Mouse (Mus musculus): ENCODE results near the gene Xrn2. TPM values are rescaled to one million over a fixed set of nuclear protein-coding genes. Genes with fewer than 3 reads are reported as not detected.

Xrn2 gene
- total and polyA plus RNA-seq, 3 experiments: 98.0 to 108 TPM; not detected in 1

GRCm38 (mm10) chr2:147033065-147033464 is 20.3 kb downstream of the Xrn2 start:
- peaks cover 4 to 56% of the 10 kb centered on the region in 2 experiments; a peak in 3 of 4 replicates for H3K36me3 ChIP-seq (ENCODE audit: control insufficient read depth in 1 of 2, insufficient read depth in 2 of 2, low read length in 2 of 2)
- no peak for DNase-seq (ENCODE audit: low read depth, low spot score)
- TF ChIP-seq NELFE (IDR thresholded peaks at IDR 0.05; ENCODE audit: low read depth, low read length): no peak
- no peak for TF ChIP-seq BHLHE40 (IDR thresholded peaks at IDR 0.05; ENCODE audit: borderline replicate concordance, low read depth, low read length)
- no peak for TF ChIP-seq CHD1 (IDR thresholded peaks at IDR 0.05; ENCODE audit: low read depth, low read length)
- H3K9me3 ChIP-seq (replicated peaks; ENCODE audit: insufficient read depth, low read length): no peaks in the 10 kb centered on the region
- no peak overlapping the region for H3K4me3 ChIP-seq (ENCODE audit: control insufficient read depth in 1 of 2, insufficient read depth in 1 of 2, low read depth in 2 of 2, low read length in 2 of 2)
- H3K79me2 ChIP-seq (ENCODE audit: control insufficient read depth, insufficient read depth, low read length, poor library complexity): no peaks in the 10 kb centered on the region
- H3K4me1 ChIP-seq (ENCODE audit: control insufficient read depth in 1 of 2, insufficient read depth in 2 of 2, low read length in 2 of 2): no peaks in the 10 kb centered on the region
- no peaks in the 10 kb centered on the region for H3K27me3 ChIP-seq (ENCODE audit: control insufficient read depth in 1 of 2, insufficient read depth in 2 of 2, low read length in 2 of 2)
- H3K9ac ChIP-seq (ENCODE audit: control insufficient read depth, low read depth, low read length, poor library complexity, severe bottlenecking): no peak overlapping the region
- H3K27ac ChIP-seq (ENCODE audit: control insufficient read depth, low read depth, low read length): no peak overlapping the region

GRCm38 (mm10) chr2:147035864-147036263 is 23.1 kb downstream of the Xrn2 start:
- Histone ChIP-seq H3K36me3 (ENCODE audit: control insufficient read depth in 1 of 2, insufficient read depth in 2 of 2, low read length in 2 of 2) (peaks cover 0 to 47% of the 10 kb centered on the region in 2 experiments; a peak in 2 of 4 replicates), H3K79me2 (ENCODE audit: control insufficient read depth, insufficient read depth, low read length, poor library complexity) (no peaks in the 10 kb centered on the region), H3K4me1 (ENCODE audit: control insufficient read depth in 1 of 2, insufficient read depth in 2 of 2, low read length in 2 of 2) (no peaks in the 10 kb centered on the region), H3K27ac (ENCODE audit: control insufficient read depth, low read depth, low read length) (no peak overlapping the region), H3K9me3 (replicated peaks; ENCODE audit: insufficient read depth, low read length) (no peaks in the 10 kb centered on the region), H3K4me3 (ENCODE audit: control insufficient read depth in 1 of 2, insufficient read depth in 1 of 2, low read depth in 2 of 2, low read length in 2 of 2) (no peak overlapping the region), H3K27me3 (ENCODE audit: control insufficient read depth in 1 of 2, insufficient read depth in 2 of 2, low read length in 2 of 2) (no peaks in the 10 kb centered on the region), H3K9ac (ENCODE audit: control insufficient read depth, low read depth, low read length, poor library complexity, severe bottlenecking) (no peak overlapping the region)
- no peak for TF ChIP-seq TBP (IDR thresholded peaks at IDR 0.05; ENCODE audit: low read depth, low read length)
- no peak for TF ChIP-seq MXI1 (IDR thresholded peaks at IDR 0.05; ENCODE audit: low read depth, low read length)
- TF ChIP-seq EP300 (IDR thresholded peaks at IDR 0.05; ENCODE audit: low read depth in 1 of 2, low read length in 2 of 2): no peak
- no peak for TF ChIP-seq CHD1 (IDR thresholded peaks at IDR 0.05; ENCODE audit: low read depth, low read length)
- TF ChIP-seq MAX (IDR thresholded peaks at IDR 0.05; ENCODE audit: low read length): no peak
- no peak for TF ChIP-seq E2F4 (IDR thresholded peaks at IDR 0.05; ENCODE audit: borderline replicate concordance, low read depth, low read length)
- no peak for TF ChIP-seq SIN3A (IDR thresholded peaks at IDR 0.05; ENCODE audit: low read length)
- TF ChIP-seq CTCF (IDR thresholded peaks at IDR 0.05 in 2 of 3, conservative IDR thresholded peaks at IDR 0.05 in 1 of 3; ENCODE audit: control insufficient read depth in 1 of 3, insufficient read depth in 1 of 3, low read depth in 2 of 3, low read length in 3 of 3, poor library complexity in 1 of 3, severe bottlenecking in 1 of 3): no peak
- TF ChIP-seq RCOR1 (IDR thresholded peaks at IDR 0.05; ENCODE audit: low read depth, low read length): no peak
- no peak for TF ChIP-seq ZMIZ1 (IDR thresholded peaks at IDR 0.05; ENCODE audit: low read depth, low read length)
- no peak for DNase-seq (ENCODE audit: low read depth, low spot score)

GRCm38 (mm10) chr2:147047051-147047450 is 34.3 kb downstream of the Xrn2 start:
- H3K9ac ChIP-seq (ENCODE audit: control insufficient read depth, low read depth, low read length, poor library complexity, severe bottlenecking): no peak overlapping the region
- no peaks in the 10 kb centered on the region for H3K9me3 ChIP-seq (replicated peaks; ENCODE audit: insufficient read depth, low read length)
- DNase-seq (ENCODE audit: low read depth, low spot score): no peak
- no peak overlapping the region for H3K27ac ChIP-seq (ENCODE audit: control insufficient read depth, low read depth, low read length)
- no peaks in the 10 kb centered on the region for H3K79me2 ChIP-seq (ENCODE audit: control insufficient read depth, insufficient read depth, low read length, poor library complexity)
- no peak overlapping the region for H3K4me3 ChIP-seq (ENCODE audit: control insufficient read depth in 1 of 2, insufficient read depth in 1 of 2, low read depth in 2 of 2, low read length in 2 of 2)
- no peaks in the 10 kb centered on the region for H3K4me1 ChIP-seq (ENCODE audit: control insufficient read depth in 1 of 2, insufficient read depth in 2 of 2, low read length in 2 of 2)
- H3K36me3 ChIP-seq (ENCODE audit: control insufficient read depth in 1 of 2, insufficient read depth in 2 of 2, low read length in 2 of 2): peaks cover 0 to 41% of the 10 kb centered on the region in 2 experiments; a peak in 3 of 4 replicates
- TF ChIP-seq MXI1 (IDR thresholded peaks at IDR 0.05; ENCODE audit: low read depth, low read length): no peak
- TF ChIP-seq NRF1 (IDR thresholded peaks at IDR 0.05; ENCODE audit: insufficient read depth, low read depth, low read length, poor library complexity, severe bottlenecking): no peak
- TF ChIP-seq UBTF (IDR thresholded peaks at IDR 0.05; ENCODE audit: borderline replicate concordance, insufficient read depth, low read depth, low read length): no peak
- TF ChIP-seq ETS1 (IDR thresholded peaks at IDR 0.05; ENCODE audit: low read depth, low read length): no peak
- TF ChIP-seq POLR2AphosphoS2 (IDR thresholded peaks at IDR 0.05; ENCODE audit: low read length): no peak
- no peak for TF ChIP-seq EP300 (IDR thresholded peaks at IDR 0.05; ENCODE audit: low read depth in 1 of 2, low read length in 2 of 2)
- no peak for TF ChIP-seq TAL1 (IDR thresholded peaks at IDR 0.05; ENCODE audit: low read length)
- no peaks in the 10 kb centered on the region for H3K27me3 ChIP-seq (ENCODE audit: control insufficient read depth in 1 of 2, insufficient read depth in 2 of 2, low read length in 2 of 2)

Data from MEL (cell line).